9 mouse cellular contexts compared by ENCODE assay signal in the genomic region with DNA sequence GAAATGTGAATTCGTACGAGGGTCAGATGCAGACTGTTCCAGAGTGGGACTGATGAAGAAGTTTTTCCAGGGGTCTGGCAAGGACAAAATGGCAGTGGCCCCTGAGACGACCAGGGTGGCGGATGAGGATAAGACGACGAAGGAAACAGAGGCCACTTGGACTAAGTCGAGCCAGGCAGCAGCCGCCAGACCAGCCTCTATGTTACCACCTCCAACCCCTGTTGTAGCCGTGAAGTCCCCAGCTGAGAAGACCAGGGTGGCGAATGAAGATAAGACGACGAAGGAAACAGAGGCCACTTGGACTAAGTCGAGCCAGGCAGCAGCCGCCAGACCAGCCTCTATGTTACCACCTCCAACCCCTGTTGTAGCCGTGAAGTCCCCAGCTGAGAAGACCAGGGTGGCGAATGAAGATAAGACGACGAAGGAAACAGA. TPM values are rescaled to one million over a fixed set of nuclear protein-coding genes. Genes with fewer than 3 reads are reported as not detected.
DNase-seq lines count a peak whose midpoint lies in the region; ATAC-seq and TF ChIP-seq lines count a peak whose summit lies in the region.
"Not testable (repeated sequence)": the region's sequence is repeated elsewhere in the genome, so short reads cannot be mapped to it uniquely, and the experiment has no call there.
"Had no signal": no experiment of that assay in that cellular context is flagged by ENCODE, and none has a peak within 500 bp of the region (broad histone marks: within the 10 kb centered on the region; RNA-seq: fewer than 3 reads in every experiment).

No protein-coding gene starts in this region.

- not testable (repeated sequence) for TF ChIP-seq EP300 in MEL (IDR thresholded peaks at IDR 0.05; ENCODE audit: low read depth in 1 of 2, low read length in 2 of 2); heart, adult 2 months (IDR thresholded peaks at IDR 0.05; ENCODE audit: insufficient read depth, low read depth, low read length); liver, postnatal 0 days (IDR thresholded peaks at IDR 0.05; ENCODE audit: low read depth)

- under 1% methylated on average over 16 of the region's 18 CpGs for WGBS in heart, adult 2 months
- WGBS in hindbrain, embryonic 14.5 days = 0% methylated on average over 13 of the region's 18 CpGs
- WGBS in liver, postnatal 0 days (ENCODE audit: insufficient replicate concordance) = 0% methylated on average over 13 of the region's 18 CpGs
- 1% methylated on average over 10 of the region's 18 CpGs for WGBS in midbrain, embryonic 14.5 days
- 2% methylated on average over 8 of the region's 18 CpGs for WGBS in stomach, embryonic 14.5 days

- H3K4me2 ChIP-seq in hindbrain, embryonic 14.5 days (replicated peaks) = peak overlapping the region; percentile 98
- H3K4me2 ChIP-seq in liver, postnatal 0 days (ENCODE audit: low read depth, low read length) = peak overlapping the region; percentile 90
- H3K4me2 ChIP-seq in midbrain, embryonic 14.5 days (ENCODE audit: low read length) = peak overlapping the region; percentile 93
- H3K4me2 ChIP-seq in stomach, embryonic 14.5 days (replicated peaks; ENCODE audit: low read depth, low read length) = peak overlapping the region; percentile 92

- H3K4me1 ChIP-seq in MEL (ENCODE audit: control insufficient read depth in 1 of 2, insufficient read depth in 2 of 2, low read length in 2 of 2); heart, adult 2 months (ENCODE audit: control insufficient read depth, insufficient read depth, low read length); stomach, embryonic 14.5 days (ENCODE audit: control insufficient read depth, insufficient read depth, low read length): not testable (repeated sequence)
- H3K4me1 ChIP-seq in hindbrain, embryonic 14.5 days (replicated peaks; ENCODE audit: control insufficient read depth, insufficient read depth, low read length) = peaks cover 16% of the 10 kb centered on the region
- peaks cover 17% of the 10 kb centered on the region for H3K4me1 ChIP-seq in liver, postnatal 0 days (ENCODE audit: insufficient read depth)
- peaks cover 11% of the 10 kb centered on the region; the same call in 1 of the 2 replicates for H3K4me1 ChIP-seq in midbrain, embryonic 14.5 days (ENCODE audit: control insufficient read depth, insufficient read depth, low read length)

- H3K36me3 ChIP-seq in MEL (ENCODE audit: control insufficient read depth in 1 of 2, insufficient read depth in 2 of 2, low read length in 2 of 2); heart, adult 2 months (ENCODE audit: control insufficient read depth, insufficient read depth, low read length); hindbrain, embryonic 14.5 days (replicated peaks; ENCODE audit: control insufficient read depth, insufficient read depth); liver, postnatal 0 days (replicated peaks; ENCODE audit: insufficient read depth, low read length); midbrain, embryonic 14.5 days (ENCODE audit: control insufficient read depth, insufficient read depth, low read length); stomach, embryonic 14.5 days (ENCODE audit: control insufficient read depth, insufficient read depth, low read length): not testable (repeated sequence)

- TF ChIP-seq RAD21 in MEL (IDR thresholded peaks at IDR 0.05; ENCODE audit: low read depth, low read length) = not testable (repeated sequence)

- H3K9me3 ChIP-seq in MEL (replicated peaks; ENCODE audit: insufficient read depth, low read length); hindbrain, embryonic 14.5 days (ENCODE audit: control insufficient read depth, low read length); liver, postnatal 0 days (ENCODE audit: low read length); midbrain, embryonic 14.5 days (ENCODE audit: control insufficient read depth, low read length); stomach, embryonic 14.5 days (ENCODE audit: control insufficient read depth, low read depth, low read length): not testable (repeated sequence)

- H3K79me2 ChIP-seq in MEL (ENCODE audit: control insufficient read depth, insufficient read depth, low read length, poor library complexity); heart, adult 2 months (replicated peaks; ENCODE audit: control insufficient read depth, insufficient read depth, low read length): not testable (repeated sequence)

- peak overlapping the region; percentile 57 for H3K9ac ChIP-seq in MEL (ENCODE audit: control insufficient read depth, low read depth, low read length, poor library complexity, severe bottlenecking)
- H3K9ac ChIP-seq in heart, adult 2 months (ENCODE audit: low read depth, low read length) = not testable (repeated sequence)
- H3K9ac ChIP-seq in hindbrain, embryonic 14.5 days = peak overlapping the region; percentile 45; the same call in 1 of the 2 replicates
- peak overlapping the region; percentile 76 for H3K9ac ChIP-seq in liver, postnatal 0 days (replicated peaks)
- peak overlapping the region; percentile 49 for H3K9ac ChIP-seq in midbrain, embryonic 14.5 days (replicated peaks; ENCODE audit: low read length)
- peak overlapping the region; percentile 33 for H3K9ac ChIP-seq in stomach, embryonic 14.5 days (replicated peaks; ENCODE audit: low read depth, low read length)

- not testable (repeated sequence) for H3K27me3 ChIP-seq in MEL (ENCODE audit: control insufficient read depth in 1 of 2, insufficient read depth in 2 of 2, low read length in 2 of 2); liver, postnatal 0 days (ENCODE audit: insufficient read depth, low read length)
- H3K27me3 ChIP-seq in heart, adult 2 months (ENCODE audit: control insufficient read depth, insufficient read depth, low read length) = peaks cover 11% of the 10 kb centered on the region
- H3K27me3 ChIP-seq in hindbrain, embryonic 14.5 days (ENCODE audit: control insufficient read depth, insufficient read depth, low read length) = peaks cover 51% of the 10 kb centered on the region
- H3K27me3 ChIP-seq in midbrain, embryonic 14.5 days (ENCODE audit: control insufficient read depth, insufficient read depth, low read length) = peaks cover 42% of the 10 kb centered on the region
- H3K27me3 ChIP-seq in stomach, embryonic 14.5 days (ENCODE audit: control insufficient read depth, insufficient read depth, low read length) = peaks cover 18% of the 10 kb centered on the region

- not testable (repeated sequence) for TF ChIP-seq CTCF in MEL (IDR thresholded peaks at IDR 0.05 in 2 of 3, conservative IDR thresholded peaks at IDR 0.05 in 1 of 3; ENCODE audit: control insufficient read depth in 1 of 3, insufficient read depth in 1 of 3, low read depth in 2 of 3, low read length in 3 of 3, poor library complexity in 1 of 3, severe bottlenecking in 1 of 3); heart, adult 2 months (IDR thresholded peaks at IDR 0.05); left cerebral cortex, adult 2 months (IDR thresholded peaks at IDR 0.05); liver, postnatal 0 days (IDR thresholded peaks at IDR 0.05; ENCODE audit: low read depth)

- not testable (repeated sequence) for TF ChIP-seq POLR2A in MEL (IDR thresholded peaks at IDR 0.05; ENCODE audit: control insufficient read depth in 1 of 2, insufficient read depth in 1 of 2, low read depth in 1 of 2, low read length in 2 of 2, poor library complexity in 1 of 2); heart, adult 2 months (IDR thresholded peaks at IDR 0.05; ENCODE audit: insufficient read depth, low read depth, low read length)

- not testable (repeated sequence) for H3K27ac ChIP-seq in MEL (ENCODE audit: control insufficient read depth, low read depth, low read length); heart, adult 2 months; hindbrain, embryonic 14.5 days; left cerebral cortex, adult 2 months; midbrain, embryonic 14.5 days (replicated peaks; ENCODE audit: low read depth, low read length); stomach, embryonic 14.5 days (ENCODE audit: low read length)
- peak overlapping the region; percentile 80 for H3K27ac ChIP-seq in liver, postnatal 0 days (ENCODE audit: low read depth)

- peak; percentile 85 for ATAC-seq in erythroblast, adult 5-6 weeks (replicated peaks; ENCODE audit: low FRiP score, poor library complexity, severe bottlenecking)
- ATAC-seq in hindbrain, embryonic 14.5 days (ENCODE audit: low FRiP score) = peak; percentile 55
- peak; percentile 38 for ATAC-seq in liver, postnatal 0 days
- ATAC-seq in midbrain, embryonic 14.5 days (ENCODE audit: low FRiP score, low TSS enrichment) = peak; percentile 36
- 0 out of 2 replicates have a peak, but pooled peaks have one; percentile 4 for ATAC-seq in stomach, embryonic 14.5 days (ENCODE audit: insufficient number of reproducible peaks, insufficient read depth, low FRiP score, low read depth)

- DNase-seq in MEL (ENCODE audit: low read depth, low spot score); heart, adult 2 months; hindbrain, embryonic 14.5 days (ENCODE audit: low spot score); left cerebral cortex, adult 2 months (ENCODE audit: extremely low spot score in 1 of 2, low spot score in 2 of 2); liver, postnatal 0 days; midbrain, embryonic 14.5 days: not testable (repeated sequence)

- intact Hi-C loops in heart, adult 2 months (cut with DNase I); left cerebral cortex, adult 2 months (cut with DNase I): not testable (repeated sequence)

- H3K4me3 ChIP-seq in MEL (ENCODE audit: control insufficient read depth in 1 of 2, insufficient read depth in 1 of 2, low read depth in 2 of 2, low read length in 2 of 2) = peak overlapping the region; percentile 47 to 60
- H3K4me3 ChIP-seq in heart, adult 2 months = peak overlapping the region; percentile 48; the same call in 1 of the 2 replicates
- peak overlapping the region; percentile 41 for H3K4me3 ChIP-seq in hindbrain, embryonic 14.5 days (replicated peaks; ENCODE audit: low read length)
- peak overlapping the region; percentile 22 for H3K4me3 ChIP-seq in left cerebral cortex, adult 2 months
- H3K4me3 ChIP-seq in liver, postnatal 0 days (ENCODE audit: low read depth, low read length) = peak overlapping the region; percentile 71
- H3K4me3 ChIP-seq in midbrain, embryonic 14.5 days (replicated peaks; ENCODE audit: low read depth, low read length) = peak overlapping the region; percentile 44
- peak overlapping the region; percentile 49 for H3K4me3 ChIP-seq in stomach, embryonic 14.5 days (ENCODE audit: low read depth, low read length)

RNA-seq across cellular contexts. Expression of a gene that starts 0.7 kb away (rescaled TPM):
- 0.04 TPM in 1 of 2 replicates, not detected in the other for total RNA-seq in MEL (2012; rRNA removed)
- under 1 TPM in 1 of 2 experiments, not detected in 1; 0.40 TPM for polyA plus RNA-seq in MEL (2012; ENCODE audit: insufficient read depth in 1 of 2, insufficient read length in 2 of 2, low read depth in 1 of 2, low replicate concordance in 2 of 2, missing spikeins in 1 of 2)
- 1.3 and 3.8 TPM in 2 replicates for total RNA-seq in erythroblast, adult 5-6 weeks (2015; ENCODE audit: low replicate concordance)
- 2.9 and 3.5 TPM in 2 replicates for total RNA-seq in erythroblast, adult 5-6 weeks (2017; ENCODE audit: low replicate concordance)
- total RNA-seq in heart, adult 2 months (2021) = under 1 TPM; 0.30 to 0.37 TPM
- 0.31 and 0.47 TPM in 2 replicates for polyA plus RNA-seq in heart, adult 2 months (2012; rRNA removed)
- not detected in 2 replicates for polyA plus RNA-seq in hindbrain, embryonic 14.5 days (2014; fragmentation: Nextera tagmentation; extraction: Ambion mirVana)
- not detected for total RNA-seq in left cerebral cortex, adult 2 months (2021)
- 6.9 and 7.2 TPM in 2 replicates for polyA plus RNA-seq in liver, postnatal 0 days (2015; fragmentation: Nextera tagmentation; extraction: Ambion mirVana)
- 0.11 TPM in 1 of 2 replicates, not detected in the other for polyA plus RNA-seq in midbrain, embryonic 14.5 days (2014; fragmentation: Nextera tagmentation; extraction: Ambion mirVana)
- polyA plus RNA-seq in stomach, embryonic 14.5 days (2014; fragmentation: Nextera tagmentation; extraction: Ambion mirVana) = 6.6 and 7.4 TPM in 2 replicates
- total RNA-seq: gastrocnemius, postnatal 25 days had no signal

Comparison
In these comparisons a context has a peak if more than half of its experiments do, and no peak if none do; other contexts are left out.
1. ATAC-seq: peak in every context shown above with its lines; median percentile 85 in erythroblast, adult 5-6 weeks; 55 in hindbrain, embryonic 14.5 days; 38 in liver, postnatal 0 days; 36 in midbrain, embryonic 14.5 days; 4 in stomach, embryonic 14.5 days.